Mouse (Mus musculus) thymus, adult 2 months (tissue): ENCODE data around the gene Fam171b. TPM values are rescaled to one million over a fixed set of nuclear protein-coding genes. Genes with fewer than 3 reads are reported as not detected.

ENCODE experiments used
- DNase-seq: peaks from one replicate; pipeline ENCODE4 v3.0.0; 2021
- H3K27ac ChIP-seq: fragments of 200-500 bp; 2 replicates; pipeline ENCODE4 v1.5.1; 2012; ENCODE audit warnings: low read length, control low read depth; ENCODE audit not compliant: control insufficient read depth, insufficient read depth
- H3K27me3 ChIP-seq: fragments of 200-500 bp; 2 replicates; pipeline ENCODE4 v1.6.1; 2012; ENCODE audit warnings: mild to moderate bottlenecking, low read length, moderate library complexity, mixed read lengths; ENCODE audit not compliant: control insufficient read depth, insufficient read depth
- H3K36me3 ChIP-seq: fragments of 200-500 bp; 2 replicates; pipeline ENCODE4 v1.6.1; 2012; ENCODE audit warnings: mild to moderate bottlenecking, low read length, moderate library complexity; ENCODE audit not compliant: control insufficient read depth, insufficient read depth
- H3K4me1 ChIP-seq: fragments of 200-500 bp; replicated peaks from 2 replicates; pipeline ENCODE4 v1.6.1; 2012; ENCODE audit warnings: low read length; ENCODE audit not compliant: control insufficient read depth, insufficient read depth
- H3K4me3 ChIP-seq: fragments of 200-500 bp; 2 replicates; pipeline ENCODE4 v1.5.1; 2012; ENCODE audit warnings: mild to moderate bottlenecking, low read length, control low read depth, moderate library complexity; ENCODE audit not compliant: control insufficient read depth, insufficient read depth
- CTCF ChIP-seq: fragments of 200-500 bp; IDR thresholded peaks from 2 replicates; pipeline ENCODE4 v1.5.1; 2012; ENCODE audit warnings: mild to moderate bottlenecking, control low read depth, low read length, moderate library complexity, borderline replicate concordance; ENCODE audit not compliant: control insufficient read depth, poor library complexity, insufficient read depth; ENCODE audit errors: extremely low read depth
- POLR2A ChIP-seq: fragments of 200-500 bp; IDR thresholded peaks from 2 replicates; pipeline ENCODE4 v1.6.1; 2012; ENCODE audit warnings: mild to moderate bottlenecking, low read length, control low read depth, moderate library complexity; ENCODE audit not compliant: control insufficient read depth, poor library complexity, insufficient read depth; ENCODE audit errors: extremely low read depth
- WGBS: fragments of 180-500 bp; shearing (Covaris S2); methylation state at CpG from one replicate; pipeline ENCODE4 v1.1.7; 2018; 5-methylcytosine and 5-hydroxymethylcytosine counted together
- polyA plus RNA-seq: library from polyadenylated mRNA; depleted of rRNA; stranded (reverse); fragments of >200 nt; gene quantifications from 2 replicates; pipeline ENCODE4 v1.2.3, GENCODE M21; 2012

Gene Fam171b
- polyA plus RNA-seq, 1 experiment, result 0.27 TPM

DNA sequence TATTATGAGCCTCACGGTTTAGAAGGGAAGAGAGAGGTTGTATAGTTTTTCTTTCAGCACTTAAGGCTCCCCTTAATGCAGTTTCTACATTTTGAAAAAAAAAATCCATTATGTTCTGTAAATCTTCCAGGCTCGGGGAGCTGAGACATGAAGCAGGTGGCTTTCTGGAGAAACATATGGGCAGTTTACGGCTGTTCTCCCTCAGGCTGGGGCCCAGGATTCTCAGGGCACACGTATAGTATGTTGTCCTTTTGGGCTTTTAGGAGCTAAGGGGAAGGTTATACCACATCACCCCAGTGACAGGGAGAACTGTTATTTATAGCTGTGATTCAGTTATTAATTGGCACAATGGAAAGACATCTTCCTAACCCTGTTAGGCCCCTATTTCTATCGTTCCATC lies 12.7 kb downstream of the Fam171b start:
- no peak overlapping the region for H3K27ac ChIP-seq
- H3K36me3 ChIP-seq, result no peaks in the 10 kb centered on the region
- TF ChIP-seq CTCF, result no peak
- no peak for TF ChIP-seq POLR2A
- no peak for DNase-seq
- 93% methylated on average over 5 of the region's 5 CpGs for WGBS
- no peaks in the 10 kb centered on the region for H3K27me3 ChIP-seq
- no peaks in the 10 kb centered on the region for H3K4me1 ChIP-seq
- H3K4me3 ChIP-seq, result no peak overlapping the region

DNA sequence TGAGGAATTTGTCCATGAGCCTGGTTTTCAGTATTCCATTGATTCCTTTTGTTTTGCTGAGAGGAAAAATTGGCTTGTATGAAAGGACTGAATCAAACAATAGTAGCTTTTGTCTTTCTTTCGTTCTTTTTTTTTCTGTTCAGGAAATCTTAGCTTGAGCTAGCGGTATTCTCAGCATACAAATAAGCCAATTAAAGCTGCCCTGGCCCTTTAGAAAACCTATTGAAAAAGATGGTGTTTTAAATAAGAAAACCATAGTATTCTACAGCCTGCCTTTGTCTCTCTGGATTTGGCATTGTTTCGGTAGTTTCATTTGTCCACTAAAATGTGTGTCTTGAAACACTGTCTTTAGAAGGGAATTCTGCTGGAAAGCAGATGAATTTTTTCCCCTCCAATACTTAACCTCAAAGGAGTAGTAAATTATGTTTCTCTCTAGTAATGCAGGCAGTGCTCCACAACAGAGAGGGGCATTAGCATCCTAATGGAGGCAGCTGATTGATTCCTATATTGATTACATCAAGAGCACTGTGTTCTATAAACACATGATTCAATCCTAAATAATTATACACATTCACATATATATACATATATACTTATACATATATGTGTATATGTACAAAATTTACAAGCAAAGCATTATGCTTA lies 16.6 kb downstream of the Fam171b start:
- Histone ChIP-seq H3K27ac (no peak overlapping the region), H3K27me3 (no peaks in the 10 kb centered on the region), H3K4me1 (no peaks in the 10 kb centered on the region), H3K36me3 (no peaks in the 10 kb centered on the region), H3K4me3 (no peak overlapping the region)
- no peak for TF ChIP-seq POLR2A
- no peak for TF ChIP-seq CTCF
- DNase-seq, result no peak
- WGBS, result 90% methylated on average over 3 of the region's 3 CpGs

DNA sequence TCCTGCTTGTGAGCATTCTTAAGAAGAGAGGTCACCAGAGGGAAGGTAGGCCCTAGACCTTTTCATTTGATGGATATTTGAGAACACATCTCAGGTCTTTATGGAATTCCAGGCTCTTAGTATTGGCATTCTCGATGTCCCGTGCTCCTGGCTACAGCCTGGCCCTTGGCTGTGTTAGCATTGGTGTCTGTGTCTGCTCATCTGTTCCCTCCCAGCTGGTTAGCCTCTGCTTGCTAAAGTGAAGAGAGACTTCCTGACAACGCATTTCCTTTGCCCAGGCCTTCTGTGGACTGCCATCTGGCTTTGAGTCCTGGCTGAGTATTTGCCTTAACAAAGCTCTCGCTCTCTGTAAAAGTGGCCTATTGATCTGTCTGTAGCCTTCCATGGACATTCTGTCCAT lies 20.5 kb downstream of the Fam171b start:
- no peaks in the 10 kb centered on the region for H3K4me1 ChIP-seq
- no peak overlapping the region for H3K27ac ChIP-seq
- no peaks in the 10 kb centered on the region for H3K27me3 ChIP-seq
- no peak for DNase-seq
- no peak for TF ChIP-seq POLR2A
- TF ChIP-seq CTCF, result no peak
- H3K4me3 ChIP-seq, result no peak overlapping the region
- 92% methylated on average over 4 of the region's 4 CpGs for WGBS
- H3K36me3 ChIP-seq, result no peaks in the 10 kb centered on the region

DNA sequence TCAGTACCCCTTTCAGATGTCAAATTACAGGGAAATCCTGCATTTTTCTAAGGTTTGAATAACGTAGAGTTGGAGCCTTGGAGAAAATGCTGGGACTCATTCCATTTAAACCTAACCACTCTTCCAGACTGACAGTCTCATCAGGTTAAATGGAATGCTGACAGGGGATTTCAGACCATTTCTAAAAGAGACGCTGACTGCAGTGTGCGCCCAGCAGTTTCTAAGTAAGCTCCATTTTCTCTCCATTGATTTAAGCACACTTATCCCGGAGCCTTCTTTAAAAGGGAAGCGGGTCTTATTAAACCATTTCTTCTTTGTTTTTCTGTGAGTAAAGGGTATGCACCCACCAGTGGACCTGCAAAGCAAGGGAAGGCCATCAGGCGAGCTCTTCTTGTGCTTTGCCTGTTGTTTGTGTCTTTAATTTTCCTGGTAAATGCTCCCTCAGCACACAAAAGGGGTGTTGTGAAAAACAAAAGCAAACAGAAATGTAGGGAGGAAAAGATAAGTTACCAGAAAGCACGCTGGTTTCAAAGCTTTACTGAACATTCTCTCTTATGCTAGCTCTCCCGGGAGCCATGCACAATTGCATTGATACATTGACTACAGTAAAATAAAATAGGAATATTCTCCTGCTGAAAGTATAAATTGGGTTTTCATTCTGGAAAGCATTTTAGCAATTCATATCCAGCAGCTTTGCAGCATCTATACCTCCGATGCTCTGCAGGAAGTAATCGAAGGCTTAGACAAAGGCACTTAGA lies 23.1 kb downstream of the Fam171b start:
- no peak overlapping the region for H3K4me3 ChIP-seq
- H3K27me3 ChIP-seq, result no peaks in the 10 kb centered on the region
- no peaks in the 10 kb centered on the region for H3K4me1 ChIP-seq
- 91% methylated on average over 10 of the region's 10 CpGs for WGBS
- no peak overlapping the region for H3K27ac ChIP-seq
- no peak for DNase-seq
- TF ChIP-seq POLR2A (no peak), CTCF (no peak)
- no peaks in the 10 kb centered on the region for H3K36me3 ChIP-seq

DNA sequence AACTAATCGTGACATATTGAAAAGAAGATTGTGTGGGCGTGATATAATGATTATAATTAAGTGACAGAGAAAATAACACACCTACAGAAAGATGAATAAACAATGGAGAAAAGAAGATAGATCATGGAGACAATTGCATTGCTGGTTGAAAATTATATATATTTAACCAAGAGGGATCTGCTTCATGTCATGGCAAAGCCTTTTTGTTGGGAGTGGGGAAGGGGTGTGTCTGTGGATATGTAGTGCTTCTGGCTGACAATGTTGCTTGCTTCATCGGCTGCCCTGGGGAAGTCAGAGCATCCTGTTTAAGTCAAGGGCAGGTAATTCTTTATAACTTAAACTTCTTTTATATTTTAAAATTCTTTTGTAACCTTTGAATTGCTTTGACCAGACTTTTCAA lies 36.1 kb downstream of the Fam171b start:
- Histone ChIP-seq H3K4me1 (no peaks in the 10 kb centered on the region), H3K27ac (no peak overlapping the region), H3K27me3 (no peaks in the 10 kb centered on the region), H3K4me3 (no peak overlapping the region), H3K36me3 (no peaks in the 10 kb centered on the region)
- WGBS, result 94% methylated on average over 3 of the region's 3 CpGs
- DNase-seq, result no peak
- TF ChIP-seq CTCF (no peak), POLR2A (no peak)

DNA sequence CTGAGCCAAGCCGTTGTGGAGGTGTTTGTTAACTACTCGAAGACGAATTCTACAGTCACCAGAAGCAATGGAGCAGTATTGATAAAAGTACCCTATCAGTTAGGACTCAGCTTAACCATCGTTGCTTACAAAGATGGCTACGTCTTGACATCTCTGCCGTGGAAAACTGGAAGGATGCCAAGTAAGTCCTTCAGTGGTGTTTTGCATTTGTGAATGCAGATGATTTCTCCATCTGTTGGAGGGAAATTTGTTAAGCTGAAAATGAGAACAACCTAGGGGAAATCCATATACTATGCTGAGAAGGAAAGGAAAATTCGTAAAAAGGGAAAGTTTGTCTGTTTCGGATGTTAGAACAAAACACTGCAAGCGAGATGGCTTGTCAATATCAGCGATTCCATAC lies 41.0 kb downstream of the Fam171b start:
- no peak overlapping the region for H3K4me3 ChIP-seq
- 95% methylated on average over 10 of the region's 10 CpGs for WGBS
- TF ChIP-seq CTCF (no peak), POLR2A (no peak)
- no peaks in the 10 kb centered on the region for H3K36me3 ChIP-seq
- no peaks in the 10 kb centered on the region for H3K27me3 ChIP-seq
- no peak for DNase-seq
- no peak overlapping the region for H3K27ac ChIP-seq
- no peaks in the 10 kb centered on the region for H3K4me1 ChIP-seq
